Mouse (Mus musculus) cerebellum, adult 2 months (tissue): ENCODE results near the gene Btn1a1. TPM values are rescaled to one million over a fixed set of nuclear protein-coding genes. Genes with fewer than 3 reads are reported as not detected.
A peak's percentile ranks its signal among the peaks of the same experiment; 100 is the strongest.

Source experiments
- DNase-seq, 2 experiments: peaks; one replicate each; pipeline ENCODE4 v3.0.0; 2021
- H3K27ac ChIP-seq: fragments of 200-500 bp; 2 replicates; pipeline ENCODE4 v1.5.1; 2012; ENCODE audit warnings: low read length, control low read depth, inconsistent platforms; ENCODE audit not compliant: insufficient read depth
- H3K27me3 ChIP-seq: fragments of 200-500 bp; 2 replicates; pipeline ENCODE4 v1.6.1; 2012; ENCODE audit warnings: inconsistent platforms, mild to moderate bottlenecking, low read length, moderate library complexity; ENCODE audit not compliant: control insufficient read depth, insufficient read depth
- H3K4me1 ChIP-seq: fragments of 200-500 bp; 2 replicates; pipeline ENCODE4 v1.6.1; 2011; ENCODE audit warnings: low read length; ENCODE audit not compliant: control insufficient read depth, insufficient read depth
- H3K4me3 ChIP-seq: fragments of 200-500 bp; replicated peaks from 2 replicates; pipeline ENCODE3; 2011; ENCODE audit warnings: mild to moderate bottlenecking, low read depth, low read length, control low read depth; ENCODE audit not compliant: insufficient read depth
- CTCF ChIP-seq: fragments of 200-500 bp; IDR thresholded peaks from 2 replicates; pipeline ENCODE4 v1.5.1; 2011; ENCODE audit warnings: low read depth, mild to moderate bottlenecking, control low read depth, low read length, moderate library complexity, borderline replicate concordance; ENCODE audit not compliant: insufficient read depth
- POLR2A ChIP-seq: fragments of 200-500 bp; IDR thresholded peaks from 2 replicates; pipeline ENCODE4 v1.6.1; 2011; ENCODE audit warnings: low read length, control low read depth, borderline replicate concordance; ENCODE audit not compliant: insufficient read depth
- WGBS: fragments of 180-500 bp; shearing (Covaris S2); methylation state at CpG from one replicate; pipeline ENCODE4 v1.1.7; 2018; 5-methylcytosine and 5-hydroxymethylcytosine counted together
- polyA plus RNA-seq: library from polyadenylated mRNA; depleted of rRNA; stranded (reverse); fragments of >200 nt; gene quantifications from 2 replicates; pipeline ENCODE4 v1.2.3, GENCODE M21; 2012; rRNA removed

Btn1a1 gene
- 0.21 and 0.32 TPM in 2 replicates for polyA plus RNA-seq

DNA sequence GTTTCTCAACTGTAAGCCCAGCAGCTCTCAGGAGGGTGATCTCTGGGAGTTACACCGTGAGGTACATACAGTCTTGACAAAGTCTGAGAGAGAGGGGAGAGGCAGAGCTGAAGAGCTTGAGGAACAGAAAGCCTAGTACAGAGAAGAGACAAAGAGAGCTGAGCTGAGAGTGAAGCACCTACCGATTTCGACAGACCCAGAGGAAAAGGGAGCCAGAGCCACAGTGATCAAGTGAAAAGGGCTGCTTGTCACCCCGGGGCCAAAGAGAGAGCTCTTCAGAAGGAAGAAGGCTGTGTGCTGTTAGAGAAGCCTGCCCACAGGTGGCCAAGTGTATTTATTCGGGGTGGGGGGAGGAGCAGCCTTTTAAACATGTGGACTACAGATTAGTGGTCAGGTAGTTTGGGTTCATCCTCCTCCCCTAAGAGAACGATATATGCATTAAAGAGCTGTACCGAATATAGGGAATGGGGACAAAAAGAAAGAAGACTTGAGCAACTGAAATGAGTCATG, at the start of gene Btn1a1:
Btn1a1 (minus strand) TSS at position 302 of the 510 bp plus-strand sequence.
- peak within 1 kb of the TSS; percentile 74 for H3K4me3 ChIP-seq
- TF ChIP-seq POLR2A (no peak), CTCF (no peak)
- H3K27me3 ChIP-seq = no peaks in the 10 kb centered on the region
- H3K27ac ChIP-seq = no peak within 1 kb of the TSS
- no peak for DNase-seq
- 13% methylated on average over 7 of the region's 7 CpGs for WGBS
- H3K4me1 ChIP-seq = no peaks in the 10 kb centered on the region

GRCm38 (mm10) chr13:23515281-23515680, 49.6 kb upstream of the Btn1a1 start:
- no peak overlapping the region for H3K4me3 ChIP-seq
- DNase-seq = no peak
- H3K27me3 ChIP-seq = no peaks in the 10 kb centered on the region
- no peak overlapping the region for H3K27ac ChIP-seq
- TF ChIP-seq POLR2A = no peak
- no peak for TF ChIP-seq CTCF
- WGBS = 85% methylated on average over 5 of the region's 5 CpGs
- H3K4me1 ChIP-seq = no peaks in the 10 kb centered on the region

- Histone ChIP-seq H3K27ac (no peak overlapping the region), H3K27me3 (no peaks in the 10 kb centered on the region), H3K4me3 (no peak overlapping the region), H3K4me1 (no peaks in the 10 kb centered on the region)
- WGBS = 93% methylated on average over 1 of the region's 1 CpGs
- no peak for DNase-seq
- no peak for TF ChIP-seq POLR2A
- no peak for TF ChIP-seq CTCF
Observed at GRCm38 (mm10) chr13:23513517-23513916, 47.8 kb upstream of the Btn1a1 start.

DNA sequence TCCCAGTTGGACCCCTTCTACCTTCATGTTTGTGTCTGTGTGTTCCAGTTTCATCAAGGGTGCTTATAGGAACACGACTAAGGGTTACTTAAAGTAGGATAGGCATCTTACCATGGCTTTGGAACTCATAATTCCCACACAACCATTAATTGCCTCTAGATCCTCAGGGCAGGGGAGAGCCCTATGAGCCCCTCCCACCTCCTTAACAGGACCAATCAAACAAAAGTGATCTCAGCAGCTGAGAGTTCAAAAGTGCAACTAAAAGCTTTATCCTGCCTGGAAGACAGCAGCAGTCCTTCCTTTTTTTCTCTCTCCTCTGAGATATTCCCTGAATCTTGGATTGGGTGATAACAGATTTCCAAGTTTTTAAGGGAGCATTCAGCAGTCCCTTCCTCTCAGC, 44.4 kb upstream of the Btn1a1 start:
- H3K4me3 ChIP-seq = no peak overlapping the region
- DNase-seq = no peak
- WGBS = 54% methylated on average over 1 of the region's 1 CpGs
- TF ChIP-seq CTCF (no peak), POLR2A (no peak)
- no peak overlapping the region for H3K27ac ChIP-seq
- H3K4me1 ChIP-seq = no peaks in the 10 kb centered on the region
- no peaks in the 10 kb centered on the region for H3K27me3 ChIP-seq

DNA sequence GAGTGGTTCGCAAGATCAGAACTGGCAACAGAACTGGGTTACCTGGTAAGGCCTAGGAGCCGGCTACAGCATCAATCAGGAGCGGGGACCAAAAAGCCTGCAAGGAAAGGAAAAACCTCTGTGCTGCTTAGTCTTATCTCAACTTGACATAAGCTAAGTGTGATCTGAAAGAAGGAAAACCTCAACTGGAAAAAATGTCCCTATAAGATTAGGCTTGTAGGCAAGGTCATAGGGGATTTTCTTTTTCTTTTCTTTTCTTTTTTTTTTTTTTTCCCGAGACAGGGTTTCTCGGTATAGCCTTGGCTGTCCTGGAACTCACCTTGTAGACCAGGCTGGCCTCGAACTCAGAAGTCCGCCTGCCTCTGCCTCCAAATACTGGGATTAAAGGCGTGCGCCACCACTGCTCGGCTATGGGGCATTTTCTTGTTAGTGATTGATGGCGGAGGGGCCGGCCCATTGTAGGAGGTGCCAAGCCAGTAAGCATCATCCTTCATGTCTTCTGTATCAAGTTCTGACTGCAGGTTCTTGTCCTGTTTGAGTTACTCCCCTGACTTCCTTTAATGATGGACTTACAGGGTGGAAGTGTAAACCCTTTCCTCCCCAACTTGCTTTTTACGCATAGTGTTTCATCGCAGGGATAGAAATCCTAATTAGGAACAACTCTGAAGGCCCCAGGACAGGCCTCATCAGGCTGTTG, 41.3 kb upstream of the Btn1a1 start:
- DNase-seq = no peak
- 59% methylated on average over 14 of the region's 14 CpGs for WGBS
- no peak for TF ChIP-seq POLR2A
- no peak for TF ChIP-seq CTCF
- no peaks in the 10 kb centered on the region for H3K27me3 ChIP-seq
- H3K27ac ChIP-seq = no peak overlapping the region
- H3K4me3 ChIP-seq = no peak overlapping the region
- H3K4me1 ChIP-seq = no peaks in the 10 kb centered on the region

- TF ChIP-seq CTCF (no peak), POLR2A (no peak)
- peak in 1 of 2 experiments; percentile 27 for DNase-seq
- Histone ChIP-seq H3K4me1 (no peaks in the 10 kb centered on the region), H3K27me3 (no peaks in the 10 kb centered on the region), H3K27ac (no peak overlapping the region), H3K4me3 (no peak overlapping the region)
- WGBS = 47% methylated on average over 13 of the region's 13 CpGs
Observed at GRCm38 (mm10) chr13:23506351-23506750, 40.6 kb upstream of the Btn1a1 start.

- 33% methylated on average over 14 of the region's 14 CpGs for WGBS
- no peak overlapping the region for H3K27ac ChIP-seq
- no peak overlapping the region for H3K4me3 ChIP-seq
- DNase-seq = no peak
- TF ChIP-seq POLR2A (no peak), CTCF (no peak)
- no peaks in the 10 kb centered on the region for H3K27me3 ChIP-seq
- H3K4me1 ChIP-seq = no peaks in the 10 kb centered on the region
Observed at GRCm38 (mm10) chr13:23505662-23506345, 40.1 kb upstream of the Btn1a1 start.

GRCm38 (mm10) chr13:23503797-23504196, 38.1 kb upstream of the Btn1a1 start:
- 8% methylated on average over 9 of the region's 9 CpGs for WGBS
- H3K4me3 ChIP-seq = no peak overlapping the region

More at GRCm38 (mm10) chr13:23503797-23504196, 38.1 kb upstream of the Btn1a1 start:
- H3K27me3 ChIP-seq = no peaks in the 10 kb centered on the region; the same call in 1 of the 2 replicates
- DNase-seq = peak; percentile 38
- TF ChIP-seq CTCF (no peak), POLR2A (no peak)
- H3K4me1 ChIP-seq = no peaks in the 10 kb centered on the region
- H3K27ac ChIP-seq = no peak overlapping the region
